Mouse (Mus musculus) layer of hippocampus, adult 8-10 months (tissue): Measurements from ENCODE around the gene Ikzf3. TPM values are rescaled to one million over a fixed set of nuclear protein-coding genes. Genes with fewer than 3 reads are reported as not detected.

Experiments used
- DNase-seq, 2 experiments: peaks; one replicate each; pipeline ENCODE4 v3.0.0; 2022; ENCODE audit warnings: low spot score in 2 of 2
- total RNA-seq, 4 experiments: library from RNA; stranded (reverse); gene quantifications; 2 replicates each; pipeline ENCODE4 v1.2.4; 2022

Gene Ikzf3
- total RNA-seq, 4 experiments from 2014 or later, result not detected

DNA sequence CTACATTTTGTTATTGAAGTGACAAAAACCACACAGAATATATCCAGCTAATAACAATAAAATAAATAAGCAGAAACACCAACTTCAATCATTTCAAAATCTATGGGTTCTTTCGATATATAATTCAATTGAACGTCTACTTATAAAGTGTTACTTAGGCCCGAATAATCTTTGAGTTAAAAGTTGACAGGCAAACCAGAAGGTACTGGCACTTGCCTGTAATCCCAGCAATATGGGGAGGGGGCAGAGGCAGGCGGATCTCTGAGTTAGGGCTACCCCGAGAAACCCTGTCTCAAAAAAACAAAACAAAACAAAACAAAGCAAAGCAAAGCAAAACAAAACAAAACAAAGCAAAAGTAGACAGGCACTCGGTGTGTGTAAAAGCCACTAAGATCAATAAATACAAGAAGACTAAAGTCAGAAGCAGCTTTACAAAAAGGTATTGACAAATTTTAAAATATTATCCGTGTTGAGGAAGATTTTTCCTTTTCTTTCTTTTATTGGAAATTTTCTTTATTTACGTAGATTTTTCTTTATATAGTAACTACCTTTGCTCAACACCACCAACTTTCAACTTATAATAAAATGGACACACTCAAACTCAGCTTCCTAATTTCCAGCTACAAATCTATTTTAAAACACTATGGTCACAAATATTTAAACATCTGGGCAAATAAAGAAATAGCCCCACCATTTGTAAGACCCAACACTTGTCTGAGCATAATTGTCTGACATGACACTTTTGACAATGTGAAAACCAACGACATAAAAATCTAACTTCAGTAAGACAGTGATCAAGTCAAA lies 70.0 kb downstream of the Ikzf3 start:
- DNase-seq, result no peak

DNA sequence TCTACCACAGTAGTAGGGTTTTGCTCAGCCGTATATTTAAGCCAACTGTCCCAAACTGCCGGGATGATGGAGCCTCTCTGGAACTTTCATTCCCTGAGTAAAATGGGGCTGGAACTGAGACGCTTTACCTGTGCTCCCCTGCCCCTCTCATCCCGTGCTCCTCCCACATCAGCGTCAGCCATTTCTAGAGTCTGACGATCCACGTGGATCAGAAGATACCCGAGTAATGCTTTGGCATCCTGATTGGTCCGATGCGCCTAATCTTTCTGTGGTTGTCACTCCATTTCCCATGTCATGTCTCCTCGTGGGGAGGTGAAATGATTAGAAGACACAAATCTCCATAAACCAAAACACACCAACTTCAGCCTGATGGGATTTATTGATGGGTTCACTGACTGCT lies 70.9 kb downstream of the Ikzf3 start:
- no peak for DNase-seq

DNA sequence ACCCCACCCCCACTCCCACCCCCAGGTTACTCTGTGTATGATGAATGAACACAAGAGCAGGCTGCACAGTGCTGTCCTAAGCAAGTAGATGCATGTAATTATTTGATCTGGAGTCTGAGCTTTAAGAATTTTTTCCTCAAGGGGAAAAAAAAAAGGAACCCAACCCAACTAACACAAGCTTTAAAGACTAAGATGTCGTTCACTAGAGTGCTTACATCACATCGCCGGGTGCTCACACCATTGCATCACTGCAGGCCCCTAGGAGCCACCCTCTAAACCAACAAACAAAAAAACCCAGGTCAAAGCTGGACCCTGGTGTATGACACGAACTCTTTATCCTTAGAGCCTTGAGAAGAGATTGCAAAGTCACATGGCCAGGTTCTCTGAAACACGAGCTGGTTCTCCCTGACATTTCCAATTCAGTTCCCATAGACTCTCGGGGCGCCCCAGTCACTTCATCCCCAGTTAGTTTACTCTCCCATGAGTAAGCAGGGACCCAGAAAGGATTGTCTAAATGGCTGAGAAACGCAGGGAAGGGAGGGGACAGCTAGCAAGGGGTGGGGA lies 71.8 kb downstream of the Ikzf3 start:
- no peak for DNase-seq

DNA sequence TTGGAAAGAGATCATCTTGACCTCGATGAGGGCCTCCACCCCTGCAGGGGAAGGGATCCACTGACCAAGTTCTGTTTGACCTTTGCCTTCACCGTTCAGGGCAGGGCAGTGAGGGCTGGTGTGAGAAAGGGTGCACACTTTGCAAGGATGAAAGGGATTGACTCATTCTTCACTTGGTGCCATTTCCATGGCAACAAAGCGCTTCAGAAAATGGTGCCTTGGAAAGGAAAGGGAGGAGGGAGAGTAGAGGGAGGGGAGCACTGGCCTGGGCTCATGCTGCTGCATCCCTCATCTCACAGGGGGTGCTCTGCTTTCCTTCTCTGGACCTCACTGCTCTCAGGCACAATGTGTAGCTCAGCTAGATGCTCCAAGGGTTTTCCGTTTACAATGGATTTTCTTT lies 73.1 kb downstream of the Ikzf3 start:
- DNase-seq, result no peak

DNA sequence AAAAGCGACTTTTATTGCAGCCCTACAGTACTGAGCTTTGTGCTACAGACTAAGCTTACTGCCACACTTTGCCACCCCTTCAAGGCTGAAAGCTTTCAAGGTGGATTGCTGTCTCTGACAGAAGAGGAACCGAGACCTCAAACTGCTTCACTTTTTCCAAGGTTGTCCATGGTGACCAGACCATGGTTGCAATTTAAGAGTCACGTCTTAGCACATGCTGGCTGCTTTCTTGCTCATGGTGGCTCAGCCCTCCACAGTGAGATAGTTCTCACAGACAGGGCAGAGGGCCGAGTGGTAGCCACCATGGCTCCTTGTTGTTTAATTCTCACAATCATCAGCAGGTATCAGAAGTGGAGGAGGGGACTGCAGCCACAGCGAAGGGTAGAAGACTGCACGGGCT lies 75.0 kb downstream of the Ikzf3 start:
- DNase-seq, result no peak

DNA sequence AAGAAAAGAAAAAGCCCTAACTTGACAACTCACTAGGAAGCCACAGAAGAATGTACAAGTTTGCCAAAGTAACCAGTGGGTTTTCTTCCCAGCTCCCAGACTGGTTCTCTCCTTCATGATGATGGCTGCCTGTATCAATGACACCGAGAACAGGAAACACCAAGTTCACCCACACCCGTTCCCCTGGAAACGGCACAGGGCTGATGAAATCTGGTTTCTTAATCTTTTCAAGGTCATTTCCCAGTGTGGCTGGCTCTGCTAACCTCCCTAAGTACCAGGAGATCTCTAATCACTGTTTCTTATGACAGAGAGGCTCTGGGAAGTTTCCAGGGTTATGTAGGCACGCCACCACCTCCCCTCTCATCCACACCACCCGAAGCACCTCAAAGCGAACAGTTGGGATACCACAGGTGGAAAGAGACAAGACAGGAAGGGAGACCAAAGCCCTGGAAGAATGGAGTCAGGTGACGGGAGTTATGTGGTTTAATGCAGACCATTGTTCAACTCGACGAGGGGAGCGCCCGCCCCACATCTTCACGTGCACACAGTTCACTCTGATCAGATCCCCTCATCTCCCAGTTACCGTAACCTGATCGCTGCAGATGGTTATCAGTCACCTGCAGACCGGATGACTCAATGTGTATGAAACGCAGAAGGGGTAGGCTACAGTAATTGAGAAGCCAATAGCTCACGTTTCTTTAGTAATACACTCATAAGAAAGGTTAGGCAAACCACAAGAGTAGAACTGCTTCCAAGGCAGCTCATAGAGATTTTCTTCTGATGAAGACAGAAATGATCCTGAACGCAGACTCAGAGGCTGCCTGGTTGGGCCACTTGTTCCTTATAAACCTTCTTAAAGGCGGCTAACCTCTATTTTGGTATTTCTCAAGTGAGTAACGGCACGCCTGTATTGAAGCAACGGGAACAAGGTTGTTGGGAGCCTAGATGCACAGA lies 75.8 kb downstream of the Ikzf3 start:
- no peak for DNase-seq

DNA sequence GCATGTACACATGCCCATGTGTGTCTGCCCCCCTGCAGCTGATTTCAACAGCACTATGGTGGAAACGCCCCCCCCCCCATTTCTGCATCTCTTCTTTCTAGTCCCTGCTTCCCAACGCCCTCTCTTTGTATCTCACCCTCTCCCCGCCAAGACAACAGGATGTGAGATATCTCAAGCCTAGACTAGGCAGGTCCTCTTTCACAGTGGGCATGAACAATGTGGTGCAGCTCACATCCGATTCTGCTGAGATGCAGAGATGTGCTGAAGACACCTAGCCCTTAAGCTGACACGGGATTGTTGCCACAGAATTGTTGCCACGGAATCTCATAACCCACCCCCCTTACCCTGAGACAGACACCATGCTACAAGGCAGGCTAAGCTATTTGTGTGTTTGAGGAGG lies 81.3 kb downstream of the Ikzf3 start:
- no peak for DNase-seq

DNA sequence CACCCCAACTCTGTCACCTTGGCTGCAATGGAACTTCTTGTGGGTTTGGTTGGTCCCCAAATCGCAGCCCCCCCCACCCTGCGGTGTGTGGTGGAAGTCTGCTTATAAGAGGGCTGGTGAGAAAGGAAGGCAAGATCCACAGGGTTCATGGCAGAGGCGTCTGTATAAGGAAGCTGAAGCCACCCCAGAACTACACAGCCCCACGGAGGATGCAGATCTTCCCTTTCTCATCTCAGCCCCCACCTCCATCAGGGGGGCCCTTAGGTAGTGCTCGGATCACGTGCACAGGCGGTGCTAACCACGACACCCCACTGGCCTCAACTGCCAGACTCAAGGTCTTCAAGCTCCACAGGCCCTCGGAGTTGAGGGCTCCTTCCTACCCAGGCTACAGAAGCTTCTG lies 81.9 kb downstream of the Ikzf3 start:
- no peak for DNase-seq

DNA sequence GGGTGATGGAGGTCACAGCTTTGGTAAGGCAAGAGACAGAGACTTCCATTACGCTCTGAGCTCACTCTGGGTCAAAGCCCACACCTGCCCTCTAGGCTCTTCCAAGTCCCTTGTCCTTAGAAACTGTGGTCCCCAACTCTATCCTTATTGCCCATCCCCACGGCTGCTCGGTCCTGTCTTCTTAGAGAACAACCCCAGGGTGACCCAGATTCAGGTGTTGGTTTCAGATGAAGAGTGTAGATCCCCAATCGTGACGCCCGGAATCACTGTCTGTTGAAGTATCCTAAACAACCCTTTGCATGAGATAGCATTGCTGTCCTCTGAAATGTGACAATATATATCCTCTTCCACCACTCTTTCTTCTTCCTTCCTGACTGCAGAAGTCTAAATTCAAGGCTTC lies 83.6 kb downstream of the Ikzf3 start:
- no peak for DNase-seq

DNA sequence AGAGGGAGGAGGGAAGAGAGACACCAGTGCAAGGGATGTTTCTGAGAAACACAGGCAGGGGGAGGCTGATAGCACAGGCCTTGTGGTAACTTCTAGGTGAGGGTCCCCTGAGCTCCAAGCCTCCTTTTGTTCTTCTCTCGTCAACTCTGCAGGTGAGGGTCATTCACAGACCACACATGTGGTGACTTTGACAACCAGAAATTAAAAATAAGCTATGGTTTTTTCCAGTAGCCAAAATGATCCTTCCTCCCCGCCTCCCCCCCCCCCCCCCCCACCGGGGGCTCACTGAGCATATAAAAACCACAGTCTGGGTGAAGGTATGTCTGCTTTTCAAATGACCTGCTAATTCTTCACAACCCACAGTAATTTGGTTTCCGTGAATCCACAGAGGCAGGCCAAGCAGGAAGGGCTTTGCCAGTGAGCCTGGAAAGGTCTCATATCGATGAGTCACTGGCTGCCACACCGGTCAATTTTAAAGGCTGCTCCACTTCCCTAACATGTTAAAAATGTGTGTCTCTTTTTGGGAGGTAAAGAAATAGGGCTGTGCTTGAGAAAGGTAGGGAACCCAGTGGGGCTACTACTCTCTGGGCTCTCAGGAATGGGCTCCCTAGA lies 84.6 kb downstream of the Ikzf3 start:
- DNase-seq, result no peak

DNA sequence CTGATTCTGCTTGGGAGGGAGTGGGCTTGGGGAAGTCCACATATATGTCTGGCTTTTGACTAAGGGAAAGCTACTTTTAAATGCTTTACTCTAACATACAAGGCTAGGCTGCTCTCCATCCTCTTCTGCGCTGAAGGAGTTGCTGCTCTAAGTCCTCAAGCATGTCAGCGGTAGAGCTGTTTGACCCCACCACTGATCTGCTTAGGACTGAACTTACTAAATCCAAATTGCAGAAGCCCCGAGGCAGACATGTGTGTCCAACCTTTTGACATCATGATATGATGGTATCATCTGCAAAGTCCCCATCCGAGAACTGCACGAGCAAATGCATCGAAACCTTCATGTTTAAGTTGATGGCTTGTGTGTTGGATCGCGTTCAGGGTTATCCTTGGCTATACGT lies 86.0 kb downstream of the Ikzf3 start:
- DNase-seq, result no peak

DNA sequence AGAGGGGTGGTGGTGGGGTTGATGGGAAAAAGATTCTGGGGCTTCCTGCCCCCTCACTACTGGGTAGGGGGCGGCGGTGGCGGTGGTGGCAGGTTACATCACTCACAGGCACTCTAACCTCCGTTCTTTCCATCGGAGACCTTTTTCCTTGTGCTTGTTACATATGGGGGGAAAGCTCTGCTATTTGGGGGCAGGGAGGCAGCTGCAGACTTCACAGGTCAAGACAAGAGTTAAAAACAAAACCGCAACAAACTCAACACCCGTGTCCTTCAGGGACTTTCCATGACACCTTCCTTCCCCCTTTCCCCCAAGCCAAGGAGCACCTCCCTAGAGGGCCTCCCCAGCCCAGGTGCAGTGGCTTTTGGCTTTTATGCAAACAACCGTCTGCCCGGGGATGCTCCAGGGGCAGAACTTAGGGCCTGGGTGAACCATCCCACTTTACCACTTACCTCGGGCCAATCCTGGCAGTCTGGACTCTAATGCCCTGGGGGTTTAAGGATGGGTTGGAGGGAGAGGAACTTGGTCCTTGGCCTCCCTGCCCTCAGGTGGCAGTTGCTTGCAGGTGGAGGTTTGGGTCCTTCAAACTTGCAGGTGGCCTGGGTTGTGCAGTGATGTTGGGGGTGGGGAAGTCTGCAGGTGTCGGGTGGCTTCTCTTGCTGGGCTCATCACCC lies 86.6 kb downstream of the Ikzf3 start:
- DNase-seq, result no peak

DNA sequence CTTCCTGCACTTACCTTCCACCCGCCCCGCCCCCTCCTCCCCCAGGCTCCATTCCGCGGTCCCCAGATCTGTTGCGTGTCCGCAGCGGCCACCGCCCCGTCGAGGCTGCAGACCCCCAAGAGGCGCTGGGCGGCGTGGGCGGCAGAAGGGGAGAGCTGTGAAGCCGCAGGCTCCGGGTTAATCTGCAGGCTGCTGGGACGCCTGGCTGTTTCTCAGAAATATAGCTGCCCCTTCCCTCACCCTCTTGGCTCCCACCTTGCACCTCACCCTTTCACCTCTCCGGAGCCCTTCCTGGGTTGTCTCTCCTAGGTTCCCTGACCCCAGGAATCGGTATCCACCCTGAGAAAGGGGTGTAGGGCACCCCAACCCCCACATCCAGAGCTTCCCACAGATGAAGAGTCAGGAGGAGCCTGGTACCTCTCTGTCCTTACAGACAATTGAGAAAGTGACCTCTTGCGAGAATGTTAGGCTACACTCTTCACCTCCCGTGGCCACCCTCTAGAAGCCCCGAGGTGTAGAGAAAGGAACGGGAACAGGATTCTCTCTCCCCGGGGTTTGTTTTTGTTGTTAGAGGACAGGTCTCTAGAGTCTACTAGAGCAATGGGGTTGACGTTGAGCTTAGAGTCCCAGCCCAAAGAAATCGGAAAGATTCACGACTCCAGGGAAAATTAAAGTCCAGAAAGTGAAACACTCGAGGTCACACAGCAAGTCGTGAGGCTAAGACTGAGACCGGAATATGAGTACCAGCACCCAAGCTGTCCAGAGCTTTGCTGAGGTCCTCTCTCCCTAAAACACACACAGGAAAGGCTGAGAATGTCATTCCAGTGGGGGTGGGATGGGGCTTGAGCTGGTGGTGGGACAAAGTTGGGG lies 87.5 kb downstream of the Ikzf3 start:
- DNase-seq, result no peak

DNA sequence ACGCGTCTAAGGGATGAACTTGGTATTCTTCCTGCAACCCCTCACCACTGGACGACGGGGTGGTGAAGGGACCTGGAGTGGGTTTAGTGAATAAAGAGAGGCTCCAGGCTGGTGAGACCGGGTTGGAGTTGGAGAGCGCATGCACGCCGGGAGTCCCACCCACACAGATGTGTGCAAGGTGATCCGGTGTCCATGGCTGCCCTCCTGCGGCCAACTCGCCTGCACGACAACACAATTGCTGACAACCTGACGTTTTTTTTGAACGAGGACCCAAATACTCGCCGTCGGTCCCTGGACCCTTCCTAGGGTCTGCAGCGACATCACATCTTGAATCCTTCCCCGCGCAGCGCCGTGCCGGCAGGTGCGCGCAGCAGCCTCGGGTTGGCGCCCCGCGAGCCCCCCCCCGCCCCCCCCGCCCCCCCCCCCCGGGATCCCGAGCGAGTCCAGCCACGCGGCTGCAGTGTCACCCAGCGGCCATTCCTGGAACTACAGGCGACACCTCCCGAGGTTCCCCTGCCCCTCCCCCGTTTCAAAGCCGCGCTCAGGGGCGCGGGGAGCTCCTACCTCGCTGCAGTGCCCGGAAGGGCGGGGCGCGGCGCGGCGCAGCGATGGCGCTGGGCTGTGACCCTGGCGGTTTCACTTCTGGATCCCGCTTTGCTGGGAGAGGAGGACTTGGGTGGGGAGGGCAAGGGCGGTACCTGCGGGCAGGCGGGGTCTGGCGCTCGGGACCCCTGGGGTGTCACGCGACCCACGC lies 88.3 kb downstream of the Ikzf3 start:
- peak; percentile 50 to 72 for DNase-seq

DNA sequence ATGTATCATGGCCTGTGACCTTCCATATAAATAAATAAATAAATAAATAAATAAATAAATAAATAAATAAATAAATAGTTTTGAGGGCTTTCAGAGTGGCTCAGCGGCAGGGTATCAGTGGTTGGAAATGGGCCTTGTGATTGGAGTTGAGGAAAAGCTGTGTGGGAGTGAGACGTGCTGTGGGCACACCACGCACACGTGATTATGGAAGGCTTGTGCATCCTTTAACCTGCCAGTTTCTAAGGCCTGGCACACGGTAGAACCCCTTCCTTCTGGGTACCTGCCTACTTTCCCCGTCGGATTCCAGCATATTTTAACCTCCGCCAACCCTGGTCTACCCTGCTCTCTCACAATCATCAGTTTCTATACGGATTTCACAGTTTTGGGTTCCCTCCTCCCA lies 88.9 kb downstream of the Ikzf3 start:
- no peak for DNase-seq

DNA sequence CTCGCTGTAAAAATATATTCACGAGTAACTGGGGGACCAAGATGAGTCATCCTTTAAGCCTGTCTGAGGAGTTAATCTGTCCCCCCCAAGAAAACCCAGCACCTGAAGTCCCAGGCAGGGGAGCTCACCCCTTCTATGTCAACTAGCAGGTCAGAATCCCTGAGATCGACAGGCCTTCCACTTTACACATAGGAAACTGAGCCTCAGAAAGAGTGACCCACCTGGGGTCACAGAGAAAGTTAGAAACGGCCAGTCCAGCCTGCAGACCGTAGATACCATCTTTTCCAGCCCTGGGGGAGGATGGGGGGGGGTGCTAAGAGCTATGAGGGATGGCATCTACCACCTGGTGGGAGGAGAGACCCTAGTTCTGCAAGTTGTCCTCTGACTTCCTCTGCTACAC lies 89.3 kb downstream of the Ikzf3 start:
- no peak for DNase-seq

DNA sequence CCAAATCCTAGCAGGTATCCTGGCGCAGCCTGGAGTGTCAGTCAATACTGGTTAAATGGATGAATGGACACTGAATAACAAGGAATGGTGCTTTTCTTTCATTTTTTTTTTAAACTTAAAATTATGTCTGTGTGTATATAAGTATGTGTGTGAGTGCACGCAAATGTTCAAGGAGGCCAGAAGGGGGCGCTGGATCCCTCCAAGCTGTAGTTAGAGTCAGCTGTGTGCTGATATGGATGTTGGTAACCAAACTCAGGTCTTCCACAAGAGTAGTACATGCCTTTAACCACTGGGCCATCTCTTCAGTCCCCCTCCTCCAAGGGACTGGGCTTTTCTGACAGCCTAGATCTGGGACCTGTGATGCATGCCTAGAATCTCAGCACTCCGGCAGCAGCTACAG lies 90.3 kb downstream of the Ikzf3 start:
- no peak for DNase-seq

DNA sequence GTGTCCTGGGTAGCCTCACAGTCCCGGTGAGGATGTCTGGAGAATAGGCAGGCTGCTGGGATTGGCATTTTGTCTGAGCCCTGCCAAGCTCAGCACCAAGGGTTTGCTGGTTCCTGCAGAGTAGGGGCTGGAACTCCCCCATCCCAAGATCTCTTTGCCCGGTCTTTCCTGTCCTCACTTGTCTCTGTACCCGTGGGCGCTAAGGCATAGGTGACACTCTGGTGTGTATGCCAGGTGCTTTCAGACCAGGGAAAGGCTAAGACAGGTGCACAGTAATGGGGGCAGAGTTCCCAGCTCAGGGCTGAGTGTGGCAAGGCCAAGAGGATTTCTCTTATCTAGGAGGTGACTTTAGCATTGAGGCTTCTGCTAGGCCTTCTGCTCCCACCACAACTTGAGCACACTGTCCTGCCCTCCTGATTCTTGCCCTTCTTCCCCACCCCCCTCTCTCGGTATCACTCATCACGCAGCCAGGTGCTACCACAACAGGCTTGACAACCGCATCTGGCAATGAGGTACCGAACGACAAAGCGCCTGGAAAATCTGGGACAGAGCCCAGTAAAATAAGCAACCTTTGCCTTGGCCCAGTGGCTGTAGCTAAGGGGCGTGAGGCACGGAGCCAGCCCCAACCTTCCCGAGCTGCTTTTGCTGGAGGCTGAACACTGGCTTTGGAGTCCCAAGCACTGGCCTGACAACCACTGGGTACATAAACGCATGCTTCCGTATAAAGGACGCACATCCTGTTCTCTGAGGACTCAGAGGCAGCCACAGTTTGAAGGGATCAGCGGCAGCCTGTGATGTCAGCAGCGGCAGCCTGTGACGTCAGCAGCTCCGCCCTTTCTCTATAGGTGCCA lies 95.7 kb downstream of the Ikzf3 start:
- DNase-seq, result no peak

DNA sequence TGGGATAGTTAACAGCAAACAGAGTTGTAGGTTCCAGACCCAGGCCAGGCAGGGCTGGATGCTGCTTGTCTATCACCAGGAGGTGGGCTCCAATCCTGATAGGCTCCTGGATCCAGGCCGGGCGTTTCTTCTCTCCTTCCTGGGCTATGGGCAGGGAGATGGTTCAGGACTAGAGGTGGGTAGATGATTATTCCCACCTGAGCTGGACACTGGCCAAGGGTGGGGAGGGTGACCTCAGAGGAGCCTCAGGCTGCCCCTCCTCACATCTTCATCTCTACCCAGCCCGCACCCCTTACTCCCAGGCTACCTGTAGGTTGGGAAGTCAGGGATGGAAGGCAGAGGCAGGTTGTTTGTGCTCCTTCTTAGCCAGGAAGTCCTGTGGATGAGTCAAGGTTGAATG lies 96.4 kb downstream of the Ikzf3 start:
- no peak for DNase-seq
